ENCODE assay signal across 16 mouse cellular contexts in the genomic region with DNA sequence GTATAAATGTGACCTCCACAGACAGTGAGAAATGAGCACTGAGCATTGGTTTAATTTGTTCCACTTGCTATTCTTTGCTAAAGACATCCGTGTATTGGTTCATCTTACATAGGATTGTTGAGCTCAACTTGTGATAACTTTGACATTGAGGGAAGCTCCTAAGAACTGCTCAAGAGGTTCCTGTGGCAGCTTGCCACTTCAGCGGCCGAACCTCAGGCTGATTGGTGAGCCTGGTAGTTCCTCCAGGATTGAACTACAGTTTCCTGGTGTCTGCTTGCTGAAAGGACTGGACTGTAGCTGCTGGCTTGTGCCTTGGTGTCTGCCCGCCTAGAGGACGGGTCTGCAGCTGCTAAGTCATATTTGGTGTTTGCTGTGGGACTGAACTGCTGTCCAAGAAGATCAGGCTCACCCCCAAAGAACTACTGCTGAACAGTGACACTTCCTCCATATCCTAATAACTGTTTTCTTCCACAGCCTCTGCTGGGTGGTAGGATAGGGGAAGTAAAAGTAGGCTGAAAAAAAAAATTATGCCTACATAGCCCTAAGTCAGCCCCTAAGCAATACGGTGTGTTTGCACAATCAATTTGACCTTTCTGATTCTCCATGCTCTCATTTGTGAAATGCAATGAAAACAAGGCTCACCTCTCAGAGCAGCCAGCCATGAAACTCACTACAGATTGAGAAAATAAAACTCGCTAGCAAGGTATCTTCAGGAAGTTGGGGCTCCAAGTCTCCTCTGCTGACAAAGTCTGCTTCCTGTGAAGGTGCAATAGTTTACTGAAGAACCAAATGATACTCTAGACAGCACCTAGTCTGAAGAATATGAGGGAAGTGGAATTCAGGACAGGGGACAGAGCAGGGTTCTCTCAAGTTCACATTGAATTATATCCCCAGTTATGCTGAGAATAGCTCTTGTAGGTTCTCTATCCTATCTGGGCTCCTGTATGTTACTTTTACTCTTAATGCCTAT.
A peak's percentile ranks its signal among the peaks of the same experiment; 100 is the strongest.
DNase-seq lines count a peak whose midpoint lies in the region; ATAC-seq lines count a peak whose summit lies in the region.
"Had no signal": no experiment of that assay in that cellular context is flagged by ENCODE, and none has a peak within 500 bp of the region (broad histone marks: within the 10 kb centered on the region; RNA-seq: fewer than 3 reads in every experiment).

No protein-coding gene starts in this region.

- peak; percentile 7 for DNase-seq in kidney, postnatal 10 days
- no peak for DNase-seq in kidney, postnatal 4 days
- DNase-seq in 416B (ENCODE audit: low read depth): peak; percentile 47
- no peak for DNase-seq in layer of hippocampus, postnatal 10 days (ENCODE audit: low spot score in 2 of 2)
- DNase-seq in right cerebral cortex, postnatal 25 days: no peak
- DNase-seq: cerebellum, adult 9-11 months; heart, postnatal 10 days; retina, postnatal 1 day had no signal

- peak overlapping the region; percentile 75 for H3K27ac ChIP-seq in macrophage
- H3K27ac ChIP-seq: kidney, postnatal 0 days; limb, embryonic 10.5 days; lung, embryonic 15.5 days; midbrain, embryonic 15.5 days; neural tube, embryonic 13.5 days had no signal

- no peaks in the 10 kb centered on the region for H3K36me3 ChIP-seq in macrophage (ENCODE audit: inconsistent target)
- H3K36me3 ChIP-seq: limb, embryonic 10.5 days; lung, embryonic 15.5 days; midbrain, embryonic 15.5 days; neural tube, embryonic 13.5 days had no signal

- H3K79me2 ChIP-seq in macrophage (ENCODE audit: inconsistent target): no peaks in the 10 kb centered on the region

- H3K4me3 ChIP-seq in macrophage (ENCODE audit: inconsistent target): no peak overlapping the region
- H3K4me3 ChIP-seq: limb, embryonic 10.5 days; lung, embryonic 15.5 days; midbrain, embryonic 15.5 days; neural tube, embryonic 13.5 days had no signal

- peak; percentile 36 for ATAC-seq in activated CD4-positive, CD25-positive, alpha-beta regulatory T cell, adult 4 months
- ATAC-seq: intestine, embryonic 16.5 days; midbrain, embryonic 15.5 days had no signal

- WGBS in macrophage (ENCODE audit: missing documents): 13% methylated on average over 7 of the region's 7 CpGs

Comparison
In these comparisons a context has a peak if more than half of its experiments do, and no peak if none do; other contexts are left out.
1. DNase-seq: peak in kidney, postnatal 10 days (single experiment) and 416B (single experiment); none in kidney, postnatal 4 days (0 of 2), layer of hippocampus, postnatal 10 days (0 of 2) and right cerebral cortex, postnatal 25 days (single experiment).